Mouse (Mus musculus) intestine, embryonic 16.5 days (tissue): Measurements from ENCODE around the gene Osbpl7. TPM values are rescaled to one million over a fixed set of nuclear protein-coding genes. Genes with fewer than 3 reads are reported as not detected.

Source experiments
- ATAC-seq: fragments of 200-750 bp; cut with Nextera tagmentation; 2 replicates; pipeline ENCODE4 v1.8.0; 2017; ENCODE audit warnings: moderate TSS enrichment, moderate library complexity
- H3K27ac ChIP-seq: fragments of 300-500 bp; sonication (generic); 2 replicates; pipeline ENCODE4 v1.5.1; 2014; ENCODE audit warnings: mild to moderate bottlenecking, low read length
- H3K27me3 ChIP-seq: fragments of 300-500 bp; sonication (generic); replicated peaks from 2 replicates; pipeline ENCODE4 v1.6.1; 2014; ENCODE audit warnings: low read length, control low read depth, mixed read lengths; ENCODE audit not compliant: control insufficient read depth, insufficient read depth
- H3K36me3 ChIP-seq: fragments of 300-500 bp; sonication (generic); 2 replicates; pipeline ENCODE4 v1.6.1; 2014; ENCODE audit warnings: low read length, control low read depth; ENCODE audit not compliant: control insufficient read depth, insufficient read depth
- H3K4me1 ChIP-seq: fragments of 300-500 bp; sonication (generic); 2 replicates; pipeline ENCODE4 v1.6.1; 2014; ENCODE audit warnings: low read length, control low read depth, mixed read lengths; ENCODE audit not compliant: control insufficient read depth, insufficient read depth
- H3K4me2 ChIP-seq: fragments of 300-500 bp; sonication (generic); 2 replicates; pipeline ENCODE4 v1.6.1; 2014; ENCODE audit warnings: low read depth, low read length, control low read depth
- H3K4me3 ChIP-seq: fragments of 300-500 bp; sonication (generic); 2 replicates; pipeline ENCODE4 v1.5.1; 2014; ENCODE audit warnings: mild to moderate bottlenecking, low read length
- H3K9ac ChIP-seq: fragments of 300-500 bp; sonication (generic); 2 replicates; pipeline ENCODE4 v1.6.1; 2014; ENCODE audit warnings: low read depth, low read length
- H3K9me3 ChIP-seq: fragments of 300-500 bp; sonication (generic); 2 replicates; pipeline ENCODE4 v1.6.1; 2016; ENCODE audit warnings: low read length, control low read depth; ENCODE audit not compliant: control insufficient read depth
- WGBS: fragments of 180-500 bp; shearing (Covaris S2); extraction: QIAGEN DNeasy Blood & Tissue Kit; methylation state at CpG from one replicate; pipeline ENCODE4 v1.1.7; 2014; 5-methylcytosine and 5-hydroxymethylcytosine counted together
- polyA plus RNA-seq: library from polyadenylated mRNA; unstranded; fragments of >200 nt; fragmentation: Nextera tagmentation; extraction: Ambion mirVana; gene quantifications from 2 replicates; pipeline ENCODE4 v1.2.1, GENCODE M21; 2015

Osbpl7 gene
- polyA plus RNA-seq, 1 experiment from 2014 or later: 12.4 TPM

DNA sequence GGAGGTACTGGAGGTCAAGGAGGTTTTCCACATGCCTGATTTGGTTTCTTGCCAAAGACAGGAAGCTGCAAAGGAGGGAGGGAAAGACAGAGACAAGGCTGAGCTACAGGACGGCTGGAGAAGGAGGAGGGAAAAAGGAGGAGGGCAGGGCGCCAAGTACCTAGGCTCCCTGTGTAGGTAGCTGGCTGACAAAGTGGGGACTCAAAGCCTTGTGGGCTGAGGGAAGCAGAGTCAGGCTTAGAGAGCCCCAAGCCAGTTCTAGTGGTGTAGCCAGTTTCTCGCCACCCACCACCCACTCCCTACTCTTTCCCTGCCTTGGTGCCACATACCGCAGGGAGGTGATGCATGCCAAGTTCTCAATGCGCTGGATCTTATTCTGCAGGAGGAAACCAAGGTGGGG is 14.3 kb upstream of the Osbpl7 start:
- no peak for ATAC-seq
- no peak overlapping the region for H3K27ac ChIP-seq
- no peaks in the 10 kb centered on the region for H3K4me1 ChIP-seq
- WGBS: 80% methylated on average over 5 of the region's 5 CpGs
- no peaks in the 10 kb centered on the region for H3K36me3 ChIP-seq
- H3K4me2 ChIP-seq: no peak overlapping the region
- no peak overlapping the region for H3K4me3 ChIP-seq
- no peak overlapping the region for H3K9ac ChIP-seq
- H3K27me3 ChIP-seq: no peaks in the 10 kb centered on the region
- no peaks in the 10 kb centered on the region for H3K9me3 ChIP-seq

DNA sequence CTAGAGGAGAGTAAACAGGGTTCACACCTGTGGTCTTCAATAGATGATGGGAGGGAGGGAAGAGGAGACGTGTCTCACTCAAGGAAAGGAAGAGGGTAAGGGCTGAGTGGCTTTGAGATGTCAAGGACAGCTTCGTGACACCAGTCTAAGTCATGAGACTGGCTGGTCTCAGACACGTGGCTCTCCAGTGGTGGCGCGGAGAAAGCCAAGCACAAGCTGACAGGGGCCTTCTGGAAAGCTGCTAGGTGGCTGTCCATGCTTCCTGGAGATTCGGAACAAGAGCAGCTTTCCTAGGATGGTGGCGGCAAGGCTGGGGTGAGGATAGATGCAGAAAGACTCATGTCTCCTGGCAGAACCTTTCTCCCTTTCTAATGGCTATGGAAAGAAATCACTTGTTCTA is 11.5 kb upstream of the Osbpl7 start:
- Histone ChIP-seq H3K4me1 (peaks cover 7% of the 10 kb centered on the region), H3K4me3 (no peak overlapping the region), H3K9ac (no peak overlapping the region), H3K36me3 (no peaks in the 10 kb centered on the region), H3K27me3 (no peaks in the 10 kb centered on the region), H3K27ac (no peak overlapping the region), H3K4me2 (no peak overlapping the region), H3K9me3 (no peaks in the 10 kb centered on the region)
- ATAC-seq: no peak
- 65% methylated on average over 7 of the region's 7 CpGs for WGBS

DNA sequence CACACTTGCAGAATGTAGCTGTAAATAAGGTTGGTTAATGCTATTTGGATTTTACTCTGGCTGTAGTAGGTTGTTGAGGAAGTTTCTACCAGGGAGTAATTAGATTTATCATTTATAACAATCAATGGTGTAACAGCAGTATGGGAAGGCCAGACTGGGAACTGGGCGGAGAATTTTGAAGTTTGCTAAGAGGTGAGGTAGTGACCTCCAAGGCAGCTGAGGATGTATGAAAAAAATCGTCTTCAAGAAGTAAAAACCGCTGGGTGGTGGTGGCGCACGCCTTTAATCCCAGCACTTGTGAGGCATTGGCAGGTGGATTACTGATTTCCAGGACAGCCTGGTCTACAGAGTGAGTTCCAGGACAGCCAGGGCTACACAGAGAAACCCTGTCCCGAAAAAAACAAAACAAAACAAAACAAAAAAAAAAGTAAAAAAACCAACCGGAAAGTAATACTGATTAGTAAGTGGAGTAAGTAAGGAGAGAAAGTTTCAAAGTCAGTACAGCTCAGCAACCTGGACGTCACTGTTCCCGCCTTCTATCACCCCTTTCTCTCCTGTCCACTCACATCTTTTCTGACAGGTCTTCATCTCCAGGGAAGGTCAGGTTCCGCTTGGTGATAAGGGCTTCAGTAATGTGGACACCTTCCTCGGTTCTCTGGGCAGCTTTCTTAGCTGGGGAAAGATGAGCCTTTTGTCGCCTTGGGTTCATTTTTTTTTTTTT is 10.0 kb upstream of the Osbpl7 start:
- no peak overlapping the region for H3K27ac ChIP-seq
- peaks cover 7% of the 10 kb centered on the region for H3K4me1 ChIP-seq
- no peaks in the 10 kb centered on the region for H3K27me3 ChIP-seq
- H3K36me3 ChIP-seq: no peaks in the 10 kb centered on the region
- ATAC-seq: 0 out of 2 replicates have a peak, but pooled peaks have one; percentile 6
- WGBS: 41% methylated on average over 12 of the region's 12 CpGs
- H3K4me3 ChIP-seq: peak overlapping the region; percentile 90
- H3K9ac ChIP-seq: peak overlapping the region; percentile 43; the same call in 1 of the 2 replicates
- no peaks in the 10 kb centered on the region for H3K9me3 ChIP-seq
- peak overlapping the region; percentile 89 for H3K4me2 ChIP-seq

- under 1% methylated on average over 48 of the region's 48 CpGs for WGBS
- Histone ChIP-seq H3K4me1 (peaks cover 7% of the 10 kb centered on the region), H3K9ac (peak within 1 kb of the TSS; percentile 96), H3K9me3 (no peaks in the 10 kb centered on the region), H3K4me3 (peak within 1 kb of the TSS; percentile 90), H3K4me2 (peak within 1 kb of the TSS; percentile 89), H3K27ac (peak within 1 kb of the TSS; percentile 61; the same call in 1 of the 2 replicates), H3K36me3 (no peaks in the 10 kb centered on the region), H3K27me3 (no peaks in the 10 kb centered on the region)
- peak; percentile 93 for ATAC-seq
Measured at GRCm38 (mm10) chr11:97041022-97041899, 9.2 kb upstream of the Osbpl7 start, which contains the start of the genes Lrrc46 and Mrpl10. Gene Lrrc46, minus strand, starts transcription at chr11:97041407. Gene Mrpl10, plus strand, starts transcription at chr11:97041560.

- Histone ChIP-seq H3K27ac (no peak overlapping the region), H3K4me2 (no peak overlapping the region), H3K9me3 (no peaks in the 10 kb centered on the region), H3K36me3 (peaks cover 8% of the 10 kb centered on the region), H3K9ac (no peak overlapping the region), H3K27me3 (no peaks in the 10 kb centered on the region), H3K4me1 (peaks cover 10% of the 10 kb centered on the region), H3K4me3 (no peak overlapping the region)
- no peak for ATAC-seq
- WGBS: 94% methylated on average over 8 of the region's 8 CpGs
Measured at GRCm38 (mm10) chr11:97044902-97045301, 5.5 kb upstream of the Osbpl7 start.

DNA sequence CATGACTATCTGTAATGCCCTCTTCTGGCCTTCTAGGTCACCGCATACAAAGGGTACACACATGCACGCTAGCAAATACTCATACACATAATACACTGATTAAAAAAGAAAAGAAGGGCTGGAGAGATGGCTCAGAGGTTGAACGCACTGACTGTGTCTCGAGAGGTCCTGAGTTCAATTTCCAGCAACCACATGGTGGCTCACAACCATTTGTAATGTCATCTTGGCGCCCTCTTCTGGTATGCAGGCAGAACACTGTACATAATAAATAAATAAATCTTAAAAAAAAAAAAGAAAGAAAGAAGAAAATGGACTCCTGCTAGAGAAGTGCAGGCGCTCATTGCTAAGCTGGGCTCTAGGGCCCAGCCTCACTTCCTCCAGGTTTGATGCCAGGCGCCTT is 4.6 kb upstream of the Osbpl7 start:
- H3K4me2 ChIP-seq: no peak overlapping the region
- WGBS: 81% methylated on average over 7 of the region's 7 CpGs

GRCm38 (mm10) chr11:97048090-97048650 is 2.3 kb upstream of the Osbpl7 start:
- H3K36me3 ChIP-seq: peaks cover 8% of the 10 kb centered on the region
- no peak for ATAC-seq
- no peak overlapping the region for H3K9ac ChIP-seq
- H3K4me2 ChIP-seq: no peak overlapping the region
- no peaks in the 10 kb centered on the region for H3K27me3 ChIP-seq
- 77% methylated on average over 8 of the region's 8 CpGs for whole genome bisulfite sequencing
- H3K9me3 ChIP-seq: no peaks in the 10 kb centered on the region
- H3K27ac ChIP-seq: no peak overlapping the region
- H3K4me3 ChIP-seq: no peak overlapping the region
- peaks cover 20% of the 10 kb centered on the region for H3K4me1 ChIP-seq

More for the DNA sequence above, 4.6 kb upstream of the Osbpl7 start:
- no peak overlapping the region for H3K4me3 ChIP-seq
- no peak overlapping the region for H3K27ac ChIP-seq
- H3K36me3 ChIP-seq: peaks cover 8% of the 10 kb centered on the region
- no peaks in the 10 kb centered on the region for H3K9me3 ChIP-seq
- H3K9ac ChIP-seq: no peak overlapping the region
- no peak for ATAC-seq
- no peaks in the 10 kb centered on the region for H3K27me3 ChIP-seq
- peaks cover 14% of the 10 kb centered on the region for H3K4me1 ChIP-seq

DNA sequence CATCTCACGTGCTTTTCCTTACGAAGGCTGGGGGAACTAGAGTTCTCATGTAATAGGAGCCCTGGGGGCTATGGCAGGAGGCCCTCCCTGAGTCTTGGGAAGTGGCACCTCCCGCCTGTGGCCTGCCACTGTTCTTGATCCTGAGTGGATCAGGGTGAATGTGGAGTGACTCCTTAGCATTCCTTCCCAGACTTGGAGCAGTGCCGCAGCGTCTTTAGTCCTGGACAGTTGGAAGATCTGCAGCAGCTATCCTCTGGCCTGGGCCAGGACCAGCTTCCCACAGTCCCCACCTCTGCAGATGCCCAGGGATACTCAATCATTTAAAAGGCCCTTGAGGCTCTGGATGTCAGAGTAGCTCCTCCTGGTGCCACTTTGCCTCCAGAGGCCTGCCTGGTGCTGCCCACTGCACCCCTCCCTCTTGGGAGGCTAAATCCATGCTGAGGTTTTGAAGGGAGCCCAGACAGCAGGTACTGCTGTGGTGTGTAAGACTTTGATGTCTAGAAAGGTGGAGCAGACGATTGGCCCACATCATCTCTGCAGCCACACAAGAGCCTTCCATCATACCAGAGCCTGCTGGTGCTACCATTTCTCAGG is 839 bp upstream of the Osbpl7 start:
- H3K27me3 ChIP-seq: no peaks in the 10 kb centered on the region
- peak overlapping the region; percentile 84 for H3K27ac ChIP-seq
- H3K4me2 ChIP-seq: no peak overlapping the region
- no peak overlapping the region for H3K4me3 ChIP-seq
- H3K36me3 ChIP-seq: peaks cover 11% of the 10 kb centered on the region
- 74% methylated on average over 6 of the region's 6 CpGs for WGBS
- H3K4me1 ChIP-seq: peaks cover 20% of the 10 kb centered on the region
- no peak for ATAC-seq
- no peaks in the 10 kb centered on the region for H3K9me3 ChIP-seq
- H3K9ac ChIP-seq: 0 out of 2 replicates have a peak overlapping the region, but pooled peaks have one; percentile 86
